Mouse (Mus musculus) heart, postnatal 0 days (tissue): ENCODE results near the gene Themis3.

ENCODE experiments used
- CTCF ChIP-seq: IDR thresholded peaks from 2 replicates; pipeline ENCODE4 v1.5.1; 2016; ENCODE audit warnings: antibody characterized with exemption, control low read depth, low read depth
- EP300 ChIP-seq: IDR thresholded peaks from 2 replicates; pipeline ENCODE4 v1.6.1; 2016; ENCODE audit warnings: antibody characterized with exemption, low read depth

DNA sequence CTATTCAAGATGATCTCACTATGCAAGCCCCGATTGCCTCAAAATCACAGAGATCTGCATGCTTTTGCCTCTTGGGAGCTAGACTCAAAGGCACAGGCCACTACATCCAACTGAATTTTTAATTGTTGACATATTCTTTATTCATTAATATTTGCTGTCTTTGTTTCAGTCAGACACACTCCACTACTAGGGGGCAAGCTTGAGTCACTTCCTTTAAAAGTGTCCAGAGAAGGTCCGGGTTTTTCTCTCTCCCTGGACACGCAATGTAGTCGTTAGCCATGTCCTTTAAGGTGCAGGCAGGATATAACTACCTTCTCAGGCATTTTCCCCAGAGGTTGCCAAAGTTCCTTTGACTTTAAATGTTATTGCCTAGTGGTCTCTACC lies 21.8 kb downstream of the Themis3 start:
- no peak for TF ChIP-seq CTCF
- TF ChIP-seq EP300 = no peak
